Mouse (Mus musculus): ENCODE results near the gene Gabra3. TPM values are rescaled to one million over a fixed set of nuclear protein-coding genes. Genes with fewer than 3 reads are reported as not detected.
A peak's percentile ranks its signal among the peaks of the same experiment; 100 is the strongest.

Gene Gabra3
- polyA plus RNA-seq (2012; rRNA removed), result 3.5 and 3.6 TPM in 2 replicates

DNA sequence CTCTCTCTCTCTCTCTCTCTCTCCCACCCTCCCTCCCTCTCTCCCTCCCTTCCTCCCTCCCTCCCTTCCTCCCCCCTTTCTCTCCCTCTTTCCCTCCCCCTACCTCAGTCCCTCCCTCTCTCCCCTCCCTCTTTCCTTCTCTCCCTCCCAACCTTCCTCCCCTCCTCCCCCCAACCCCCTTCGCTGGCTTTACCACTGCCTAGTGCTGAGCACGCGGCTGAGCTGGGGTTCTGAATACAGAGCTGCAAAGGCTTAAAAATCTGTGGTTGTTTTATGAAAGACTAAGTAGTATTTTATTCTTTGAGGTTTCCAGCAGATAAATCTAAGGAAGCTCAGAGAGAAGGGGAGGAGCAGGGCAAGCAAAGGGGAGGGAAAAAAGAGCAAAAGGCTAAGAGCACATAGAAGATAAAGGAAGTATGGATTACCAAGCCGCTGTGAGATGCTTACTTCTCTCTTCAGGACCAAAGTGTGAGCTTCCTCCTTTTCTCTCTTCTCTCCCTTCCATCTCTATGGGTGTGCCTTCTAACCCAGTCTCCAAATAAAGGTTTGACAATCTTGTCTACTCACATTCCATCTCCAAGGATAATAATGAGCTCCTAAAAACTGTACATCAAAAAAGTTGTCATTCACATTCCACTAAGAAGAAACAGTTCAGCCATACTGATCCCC is at the start of gene Gabra3:
Gene Gabra3 (minus strand): TSS at position 619 of the 669 bp plus-strand sequence.
- H3K27me3 ChIP-seq (replicated peaks; ENCODE audit: control insufficient read depth, insufficient read depth, low read length), result no peaks in the 10 kb centered on the region
- H3K27ac ChIP-seq (ENCODE audit: insufficient read depth, low read depth, low read length), result no peak within 1 kb of the TSS
- no peak for DNase-seq
- no peaks in the 10 kb centered on the region for H3K4me1 ChIP-seq (ENCODE audit: control insufficient read depth, insufficient read depth, low read length)
- H3K36me3 ChIP-seq (ENCODE audit: control insufficient read depth, insufficient read depth, low read length), result no peaks in the 10 kb centered on the region
- TF ChIP-seq POLR2A (IDR thresholded peaks at IDR 0.05; ENCODE audit: low read depth, low read length) (no peak), CTCF (conservative IDR thresholded peaks at IDR 0.05; ENCODE audit: insufficient read depth, insufficient read length, low read depth, low read length) (no peak)
- 0 out of 2 replicates have a peak within 1 kb of the TSS, but pooled peaks have one; percentile 22 for H3K4me3 ChIP-seq (ENCODE audit: insufficient read depth, low read depth, low read length)
- WGBS, result 0% methylated on average over 4 of the region's 4 CpGs

DNA sequence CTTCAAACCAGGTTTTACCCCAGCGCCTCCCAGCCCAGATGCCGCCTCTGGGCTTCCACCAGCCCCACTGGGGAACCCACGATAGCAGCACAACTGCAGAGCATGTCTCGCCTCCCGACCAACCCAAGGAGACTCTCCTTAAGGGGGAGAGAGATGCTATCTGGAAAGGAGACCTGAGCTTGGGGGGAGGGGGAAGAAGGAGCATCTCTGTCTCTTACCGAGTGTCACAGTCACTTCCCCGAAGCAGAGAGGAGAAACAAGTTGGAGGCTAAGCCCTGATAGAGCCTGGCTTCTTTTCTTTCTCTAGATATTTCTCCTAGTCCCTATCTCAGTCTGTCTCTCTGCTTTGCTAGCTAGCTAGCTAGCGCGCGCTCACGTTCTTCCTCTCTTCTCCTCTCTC is 859 bp downstream of the Gabra3 start:
- H3K4me1 ChIP-seq (ENCODE audit: control insufficient read depth, insufficient read depth, low read length), result no peaks in the 10 kb centered on the region
- H3K4me3 ChIP-seq (ENCODE audit: insufficient read depth, low read depth, low read length), result 0 out of 2 replicates have a peak overlapping the region, but pooled peaks have one; percentile 22
- TF ChIP-seq CTCF (conservative IDR thresholded peaks at IDR 0.05; ENCODE audit: insufficient read depth, insufficient read length, low read depth, low read length) (no peak), POLR2A (IDR thresholded peaks at IDR 0.05; ENCODE audit: low read depth, low read length) (no peak)
- no peak overlapping the region for H3K27ac ChIP-seq (ENCODE audit: insufficient read depth, low read depth, low read length)
- no peaks in the 10 kb centered on the region for H3K27me3 ChIP-seq (replicated peaks; ENCODE audit: control insufficient read depth, insufficient read depth, low read length)
- no peak for DNase-seq
- WGBS, result 5% methylated on average over 7 of the region's 11 CpGs
- H3K36me3 ChIP-seq (ENCODE audit: control insufficient read depth, insufficient read depth, low read length), result no peaks in the 10 kb centered on the region

DNA sequence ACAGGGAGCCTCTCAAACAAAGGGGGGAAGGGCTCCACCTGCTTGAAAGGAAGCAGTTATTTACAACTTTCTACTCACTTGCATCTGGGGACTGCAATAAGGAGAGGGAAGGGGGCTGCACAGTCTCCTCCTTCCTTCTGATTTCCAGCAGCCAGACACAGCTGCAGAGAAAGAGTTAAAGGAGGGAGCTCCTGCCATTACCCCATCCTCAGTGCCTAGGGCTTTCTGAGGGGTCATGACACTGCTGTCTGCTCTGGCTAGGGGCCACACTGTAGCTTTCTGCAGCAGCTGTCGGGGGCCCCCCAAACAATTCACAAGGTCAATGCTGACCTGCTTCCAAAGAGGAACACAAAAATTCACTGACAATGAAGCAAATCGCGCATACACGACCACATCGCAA is 1.3 kb downstream of the Gabra3 start:
- no peak for TF ChIP-seq POLR2A (IDR thresholded peaks at IDR 0.05; ENCODE audit: low read depth, low read length)
- Histone ChIP-seq H3K36me3 (ENCODE audit: control insufficient read depth, insufficient read depth, low read length) (no peaks in the 10 kb centered on the region), H3K4me1 (ENCODE audit: control insufficient read depth, insufficient read depth, low read length) (no peaks in the 10 kb centered on the region), H3K4me3 (ENCODE audit: insufficient read depth, low read depth, low read length) (0 out of 2 replicates have a peak overlapping the region, but pooled peaks have one; percentile 22), H3K27me3 (replicated peaks; ENCODE audit: control insufficient read depth, insufficient read depth, low read length) (no peaks in the 10 kb centered on the region), H3K27ac (ENCODE audit: insufficient read depth, low read depth, low read length) (no peak overlapping the region)
- WGBS, result 5% methylated on average over 5 of the region's 5 CpGs
- no peak for DNase-seq

DNA sequence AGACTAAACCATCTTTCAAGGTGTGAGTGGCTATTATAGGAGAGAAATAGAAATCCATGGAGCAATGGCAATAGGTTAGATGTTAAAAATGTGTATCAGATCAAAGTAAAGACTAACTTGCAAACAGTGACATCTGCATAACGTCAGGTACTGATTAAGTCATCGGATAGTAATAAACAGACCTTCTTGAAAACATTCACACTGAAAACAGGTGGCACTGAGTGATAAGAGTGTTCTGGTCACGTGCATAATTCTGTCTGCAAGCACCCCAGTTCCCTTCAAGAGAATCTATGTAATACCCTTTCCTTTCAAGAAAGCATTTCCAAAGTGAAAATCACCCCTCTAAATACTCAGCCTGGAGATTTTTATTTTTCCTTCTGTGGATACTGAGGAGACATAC is 6.0 kb downstream of the Gabra3 start:
- Histone ChIP-seq H3K27me3 (replicated peaks; ENCODE audit: control insufficient read depth, insufficient read depth, low read length) (no peaks in the 10 kb centered on the region), H3K4me3 (ENCODE audit: insufficient read depth, low read depth, low read length) (no peak overlapping the region), H3K27ac (ENCODE audit: insufficient read depth, low read depth, low read length) (no peak overlapping the region), H3K36me3 (ENCODE audit: control insufficient read depth, insufficient read depth, low read length) (no peaks in the 10 kb centered on the region), H3K4me1 (ENCODE audit: control insufficient read depth, insufficient read depth, low read length) (no peaks in the 10 kb centered on the region)
- WGBS, result 65% methylated on average over 3 of the region's 3 CpGs
- TF ChIP-seq POLR2A (IDR thresholded peaks at IDR 0.05; ENCODE audit: low read depth, low read length) (no peak), CTCF (conservative IDR thresholded peaks at IDR 0.05; ENCODE audit: insufficient read depth, insufficient read length, low read depth, low read length) (no peak)
- no peak for DNase-seq

DNA sequence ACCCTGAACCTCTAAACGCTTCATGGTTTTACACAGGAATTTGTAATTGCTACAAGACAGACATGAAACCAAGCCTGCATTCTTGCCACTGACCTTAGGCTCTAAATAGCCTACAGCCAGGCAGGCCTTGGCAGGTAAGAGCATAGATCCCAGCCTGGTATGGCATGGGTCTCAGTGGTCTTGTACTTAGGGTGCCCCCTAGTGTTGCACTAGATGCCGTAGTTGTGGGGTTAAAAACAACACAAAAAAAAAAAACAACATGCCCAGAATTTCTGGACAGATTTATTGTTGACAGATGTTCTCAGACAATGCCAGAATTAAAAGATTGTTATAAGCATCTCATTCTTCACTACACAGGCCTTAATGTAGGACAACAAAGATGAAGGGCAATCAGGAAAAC is 12.0 kb downstream of the Gabra3 start:
- no peak overlapping the region for H3K4me3 ChIP-seq (ENCODE audit: insufficient read depth, low read depth, low read length)
- DNase-seq, result no peak
- no peaks in the 10 kb centered on the region for H3K27me3 ChIP-seq (replicated peaks; ENCODE audit: control insufficient read depth, insufficient read depth, low read length)
- H3K27ac ChIP-seq (ENCODE audit: insufficient read depth, low read depth, low read length), result no peak overlapping the region
- no peak for TF ChIP-seq POLR2A (IDR thresholded peaks at IDR 0.05; ENCODE audit: low read depth, low read length)
- peak; percentile 18; the same call in 1 of the 2 replicates for TF ChIP-seq CTCF (conservative IDR thresholded peaks at IDR 0.05; ENCODE audit: insufficient read depth, insufficient read length, low read depth, low read length)
- no peaks in the 10 kb centered on the region for H3K4me1 ChIP-seq (ENCODE audit: control insufficient read depth, insufficient read depth, low read length)
- WGBS, result 33% methylated on average over 2 of the region's 2 CpGs
- H3K36me3 ChIP-seq (ENCODE audit: control insufficient read depth, insufficient read depth, low read length), result no peaks in the 10 kb centered on the region

DNA sequence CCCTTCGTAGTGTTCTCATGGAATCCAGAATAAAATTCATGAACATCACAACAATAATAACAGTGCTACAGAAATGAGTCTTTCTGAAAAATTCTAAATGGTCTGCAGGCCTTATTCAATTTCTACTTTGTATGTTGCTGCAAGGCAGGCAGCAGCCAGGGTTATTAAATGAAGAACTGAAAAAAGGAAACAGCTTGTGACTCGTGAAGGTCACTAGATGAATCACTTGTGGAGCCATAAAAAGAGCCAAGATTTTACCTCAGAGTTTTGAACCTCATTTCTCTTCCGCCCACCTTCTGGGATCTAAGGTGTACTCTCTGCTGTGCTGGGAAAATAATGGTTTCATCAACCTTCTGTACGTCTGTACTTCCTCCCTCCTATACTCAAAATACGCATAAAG is 159.4 kb downstream of the Gabra3 start:
- Histone ChIP-seq H3K27ac (ENCODE audit: insufficient read depth, low read depth, low read length) (no peak overlapping the region), H3K4me3 (ENCODE audit: insufficient read depth, low read depth, low read length) (no peak overlapping the region), H3K36me3 (ENCODE audit: control insufficient read depth, insufficient read depth, low read length) (no peaks in the 10 kb centered on the region), H3K4me1 (ENCODE audit: control insufficient read depth, insufficient read depth, low read length) (no peaks in the 10 kb centered on the region), H3K27me3 (replicated peaks; ENCODE audit: control insufficient read depth, insufficient read depth, low read length) (no peaks in the 10 kb centered on the region)
- DNase-seq, result no peak
- no peak for TF ChIP-seq POLR2A (IDR thresholded peaks at IDR 0.05; ENCODE audit: low read depth, low read length)
- TF ChIP-seq CTCF (conservative IDR thresholded peaks at IDR 0.05; ENCODE audit: insufficient read depth, insufficient read length, low read depth, low read length), result no peak
- 78% methylated on average over 5 of the region's 5 CpGs for WGBS

DNA sequence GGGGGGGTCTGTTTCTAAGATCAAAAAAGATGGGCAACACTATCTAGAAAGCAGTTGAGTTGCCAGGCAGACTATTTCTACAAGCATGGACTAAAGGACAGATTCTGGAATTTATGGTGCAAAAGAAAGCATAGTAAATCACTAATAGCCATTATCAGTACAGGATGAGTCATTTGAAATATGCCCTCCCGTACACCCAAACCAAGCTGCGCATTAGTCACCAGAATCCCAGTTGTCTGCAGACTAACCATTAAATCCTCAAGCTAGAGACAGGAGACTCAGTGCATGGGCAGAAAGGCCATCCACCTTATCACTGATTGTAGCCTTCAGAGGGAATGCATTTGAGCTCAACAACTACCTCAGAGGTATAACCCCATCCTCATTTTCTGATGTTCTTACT is 166.8 kb downstream of the Gabra3 start:
- 70% methylated on average over 2 of the region's 2 CpGs for WGBS
- no peak for TF ChIP-seq POLR2A (IDR thresholded peaks at IDR 0.05; ENCODE audit: low read depth, low read length)
- Histone ChIP-seq H3K36me3 (ENCODE audit: control insufficient read depth, insufficient read depth, low read length) (no peaks in the 10 kb centered on the region), H3K4me1 (ENCODE audit: control insufficient read depth, insufficient read depth, low read length) (no peaks in the 10 kb centered on the region), H3K27me3 (replicated peaks; ENCODE audit: control insufficient read depth, insufficient read depth, low read length) (no peaks in the 10 kb centered on the region), H3K4me3 (ENCODE audit: insufficient read depth, low read depth, low read length) (no peak overlapping the region), H3K27ac (ENCODE audit: insufficient read depth, low read depth, low read length) (no peak overlapping the region)
- DNase-seq, result no peak
